Mouse (Mus musculus) MEL (cell line): ENCODE measurements around the gene Epha2.

Experiments
- CTCF ChIP-seq, 3 experiments: IDR thresholded peaks in 2 of 3; conservative IDR thresholded peaks in 1 of 3; 2 replicates each; pipeline ENCODE4 v1.5.1; 2011 to 2012; ENCODE audit warnings: low read length in 3 of 3, low read depth in 2 of 3, mild to moderate bottlenecking in 2 of 3, improper control_type of control experiment in 1 of 3, inconsistent platforms in 1 of 3, mixed read lengths in 1 of 3, moderate library complexity in 1 of 3; ENCODE audit not compliant: control insufficient read depth in 1 of 3, insufficient read depth in 1 of 3, poor library complexity in 1 of 3, severe bottlenecking in 1 of 3
- EP300 ChIP-seq, 2 experiments: IDR thresholded peaks; 2 replicates each; pipeline ENCODE4 v1.6.1; 2011; ENCODE audit warnings: improper control_type of control experiment in 2 of 2, low read length in 2 of 2, low read depth in 1 of 2, mild to moderate bottlenecking in 1 of 2
- GATA1 ChIP-seq: IDR thresholded peaks from 2 replicates; pipeline ENCODE4 v1.6.1; 2011; ENCODE audit warnings: low read depth, low read length, improper control_type of control experiment
- POLR2A ChIP-seq, 2 experiments: IDR thresholded peaks; 2 replicates each; pipeline ENCODE4 v1.6.1; 2011 to 2012; ENCODE audit warnings: low read length in 2 of 2, mild to moderate bottlenecking in 2 of 2, control low read depth in 1 of 2, improper control_type of control experiment in 1 of 2, low read depth in 1 of 2, moderate library complexity in 1 of 2; ENCODE audit not compliant: control insufficient read depth in 1 of 2, insufficient read depth in 1 of 2, poor library complexity in 1 of 2
- POLR2AphosphoS2 ChIP-seq: IDR thresholded peaks from 2 replicates; pipeline ENCODE4 v1.6.1; 2011; ENCODE audit warnings: low read length, improper control_type of control experiment
- SIN3A ChIP-seq: IDR thresholded peaks from 2 replicates; pipeline ENCODE4 v1.6.1; 2012; ENCODE audit warnings: low read length, improper control_type of control experiment, inconsistent platforms
- USF1 ChIP-seq: IDR thresholded peaks from 2 replicates; pipeline ENCODE4 v1.6.1; 2014; ENCODE audit warnings: low read depth, mild to moderate bottlenecking, inconsistent platforms, low read length, improper control_type of control experiment, moderate library complexity
- ZC3H11A ChIP-seq: IDR thresholded peaks from 2 replicates; pipeline ENCODE4 v1.6.1; 2012; ENCODE audit warnings: low read depth, mild to moderate bottlenecking, inconsistent platforms, low read length, improper control_type of control experiment
- ZKSCAN1 ChIP-seq: IDR thresholded peaks from 2 replicates; pipeline ENCODE4 v1.6.1; 2012; ENCODE audit warnings: low read depth, mild to moderate bottlenecking, inconsistent platforms, low read length, improper control_type of control experiment, moderate library complexity

GRCm38 (mm10) chr4:141302428-141303401, 1.7 kb downstream of the Epha2 start:
- no peak for TF ChIP-seq POLR2A (IDR thresholded peaks at IDR 0.05; ENCODE audit: control insufficient read depth in 1 of 2, insufficient read depth in 1 of 2, low read depth in 1 of 2, low read length in 2 of 2, poor library complexity in 1 of 2)
- TF ChIP-seq CTCF (IDR thresholded peaks at IDR 0.05 in 2 of 3, conservative IDR thresholded peaks at IDR 0.05 in 1 of 3; ENCODE audit: control insufficient read depth in 1 of 3, insufficient read depth in 1 of 3, low read depth in 2 of 3, low read length in 3 of 3, poor library complexity in 1 of 3, severe bottlenecking in 1 of 3) = no peak
- no peak for TF ChIP-seq USF1
- no peak for TF ChIP-seq SIN3A
- TF ChIP-seq ZKSCAN1 = no peak
- TF ChIP-seq ZC3H11A = no peak
- no peak for TF ChIP-seq GATA1
- no peak for TF ChIP-seq EP300 (IDR thresholded peaks at IDR 0.05; ENCODE audit: low read depth in 1 of 2, low read length in 2 of 2)
- no peak for TF ChIP-seq POLR2AphosphoS2
